Mouse (Mus musculus): ENCODE results near the gene Pdzd7.

The Pdzd7 gene

DNA sequence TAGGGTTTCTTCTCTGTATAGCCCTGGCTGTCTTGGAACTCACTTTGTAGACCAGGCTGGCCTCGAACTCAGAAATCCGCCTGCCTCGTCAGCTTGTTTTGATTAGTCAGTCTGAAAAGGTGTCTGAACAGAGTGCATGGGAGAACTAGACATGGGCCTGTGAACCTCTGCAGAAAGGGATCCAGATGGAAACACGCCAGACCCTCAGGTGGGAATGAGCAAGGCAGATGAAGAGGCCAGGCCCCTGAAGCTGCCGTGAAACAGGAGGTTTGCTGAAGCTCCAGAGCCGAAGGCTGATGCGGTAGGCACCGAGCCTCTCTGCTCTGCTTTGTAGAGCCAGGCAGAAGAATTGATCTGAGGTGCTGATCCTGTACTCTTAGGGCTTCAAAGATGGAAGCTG lies 33.3 kb downstream of the Pdzd7 start:
- DNase-seq = no peak

DNA sequence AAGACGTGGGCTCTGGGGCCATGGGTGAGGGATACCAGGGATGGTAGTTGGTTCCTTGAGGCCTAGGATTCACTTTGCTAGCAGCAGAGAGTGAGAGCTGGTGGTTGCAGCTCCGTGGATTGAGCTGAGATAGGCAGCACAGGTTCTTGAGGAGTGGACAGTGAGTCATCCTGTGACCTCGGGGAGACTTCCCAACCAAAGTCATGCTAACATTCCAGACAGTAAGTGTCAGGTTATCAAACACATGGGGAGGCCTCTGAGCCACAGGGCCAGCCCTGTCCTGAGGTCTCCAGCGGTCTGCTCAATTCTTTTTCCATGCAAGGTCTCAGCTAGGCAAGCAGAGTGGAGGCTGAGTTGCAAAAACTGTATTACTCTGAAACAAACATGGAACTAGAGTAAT lies 34.9 kb downstream of the Pdzd7 start:
- DNase-seq = no peak

DNA sequence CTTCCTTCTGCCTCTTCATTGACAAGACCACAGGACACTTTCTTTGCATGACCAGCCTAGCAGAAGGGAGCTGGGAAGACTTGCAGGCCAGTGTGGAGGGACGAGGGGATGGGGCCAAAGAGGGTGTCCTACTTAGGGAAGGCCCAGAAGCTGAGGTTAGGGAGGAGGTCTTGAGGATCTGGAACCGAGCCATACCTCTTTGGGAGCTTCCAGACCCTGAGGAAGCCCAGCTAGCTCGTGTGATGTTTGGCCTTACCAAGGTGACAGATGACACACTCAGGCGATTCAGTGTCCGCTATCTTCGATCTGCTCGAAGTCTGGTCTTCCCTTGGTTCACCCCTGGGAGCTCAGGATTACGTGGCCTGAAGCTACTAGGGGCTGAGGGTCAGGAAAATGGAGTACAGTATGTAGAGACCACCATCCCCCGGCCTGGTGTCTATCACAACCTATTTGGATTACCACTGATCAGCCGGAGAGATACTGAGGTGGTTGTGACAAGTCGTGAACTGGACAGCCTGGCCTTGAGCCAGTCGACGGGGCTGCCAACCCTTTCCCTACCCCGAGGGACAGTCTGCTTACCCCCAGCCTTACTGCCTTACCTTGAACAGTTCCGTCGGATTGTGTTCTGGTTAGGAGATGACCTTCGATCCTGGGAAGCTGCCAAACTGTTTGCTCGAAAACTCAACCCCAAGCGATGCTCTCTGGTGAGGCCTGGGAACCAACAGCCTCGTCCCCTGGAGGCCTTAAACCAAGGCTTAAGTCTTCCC lies 37.9 kb downstream of the Pdzd7 start:
- no peak for DNase-seq

DNA sequence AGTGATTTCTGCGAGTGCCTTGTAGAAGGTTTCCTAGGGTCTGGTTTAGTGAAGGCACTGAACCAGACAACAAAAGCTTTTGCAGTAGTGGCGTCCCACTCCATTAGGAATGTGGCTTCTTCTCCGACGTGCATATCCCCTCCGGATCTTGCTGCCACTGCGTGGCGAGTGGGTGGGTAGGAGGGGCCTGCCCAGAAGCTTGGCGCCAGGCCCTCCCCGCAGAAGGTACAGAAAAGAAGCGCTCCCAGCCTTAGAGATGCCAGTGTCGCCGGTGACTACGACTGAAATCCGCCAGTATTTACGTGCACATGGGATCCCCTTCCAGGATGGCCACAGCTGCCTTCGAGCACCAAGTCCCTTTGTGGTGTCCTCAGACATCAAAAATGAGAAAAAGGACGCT lies 38.5 kb downstream of the Pdzd7 start:
- DNase-seq = no peak

DNA sequence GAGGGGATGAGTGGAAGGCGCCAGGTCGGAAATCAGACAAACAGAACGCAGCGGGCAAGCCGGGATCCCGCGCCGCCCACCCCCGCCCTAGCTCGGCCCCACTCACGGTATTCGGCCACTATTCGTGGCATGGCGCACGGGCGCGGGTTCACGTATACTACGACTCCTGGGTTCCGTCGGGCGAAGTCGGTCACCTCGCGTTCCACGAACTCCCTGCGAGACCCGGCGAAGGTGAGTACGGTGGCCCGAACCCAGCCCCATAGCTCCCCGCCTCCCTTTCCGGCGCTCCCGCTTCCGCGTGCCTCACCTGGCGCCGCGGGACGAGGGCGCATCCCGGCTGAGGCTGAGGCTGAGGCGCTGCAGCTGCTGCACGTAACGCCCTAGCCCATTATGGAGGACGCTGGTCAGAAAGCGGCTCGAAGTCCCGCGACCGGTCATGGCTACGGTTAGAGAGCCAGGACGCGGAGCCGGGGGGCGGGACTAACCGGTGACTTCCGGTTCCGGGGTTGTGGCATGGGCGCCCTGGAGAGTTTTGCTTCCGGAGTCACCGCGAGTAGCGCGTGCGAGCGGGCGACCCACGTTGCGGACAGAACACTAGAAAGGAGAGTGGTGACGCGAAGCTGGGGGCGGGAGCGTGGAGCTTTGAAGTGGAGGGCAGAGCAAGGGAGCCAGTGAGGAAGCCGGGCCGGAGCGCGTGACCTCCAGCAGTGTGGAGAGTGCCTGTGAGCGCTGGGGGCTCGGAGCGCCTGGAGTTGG lies 39.4 kb downstream of the Pdzd7 start, which contains the start of gene Mrpl43:
TSS of gene Mrpl43 (minus strand) at position 486 of the 756 bp plus-strand sequence.
- DNase-seq = peak; percentile 90 to 97

DNA sequence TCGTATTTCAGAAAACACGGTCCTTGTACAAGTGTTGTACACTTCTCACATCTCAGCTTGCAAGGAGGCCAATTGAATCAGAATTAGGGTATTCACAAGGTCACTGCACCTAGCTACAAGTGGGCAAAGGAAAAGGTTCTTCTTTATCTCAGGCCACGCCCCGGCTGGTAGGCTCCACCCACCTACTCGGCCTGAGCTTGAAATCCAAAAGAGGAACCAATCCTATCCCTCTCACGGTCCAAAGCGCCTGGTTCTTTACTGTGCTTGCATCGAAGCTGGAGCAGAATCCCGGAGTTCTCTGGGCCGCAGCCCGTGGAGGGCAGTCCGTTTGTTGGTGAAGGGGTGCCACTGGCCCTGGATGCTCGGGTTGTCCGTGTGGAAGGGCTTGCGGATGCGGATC lies 40.1 kb downstream of the Pdzd7 start, which contains the start of gene Twnk:
TSS of gene Twnk (plus strand) at position 220 of the 400 bp plus-strand sequence.
- peak; percentile 79 to 89 for DNase-seq

DNA sequence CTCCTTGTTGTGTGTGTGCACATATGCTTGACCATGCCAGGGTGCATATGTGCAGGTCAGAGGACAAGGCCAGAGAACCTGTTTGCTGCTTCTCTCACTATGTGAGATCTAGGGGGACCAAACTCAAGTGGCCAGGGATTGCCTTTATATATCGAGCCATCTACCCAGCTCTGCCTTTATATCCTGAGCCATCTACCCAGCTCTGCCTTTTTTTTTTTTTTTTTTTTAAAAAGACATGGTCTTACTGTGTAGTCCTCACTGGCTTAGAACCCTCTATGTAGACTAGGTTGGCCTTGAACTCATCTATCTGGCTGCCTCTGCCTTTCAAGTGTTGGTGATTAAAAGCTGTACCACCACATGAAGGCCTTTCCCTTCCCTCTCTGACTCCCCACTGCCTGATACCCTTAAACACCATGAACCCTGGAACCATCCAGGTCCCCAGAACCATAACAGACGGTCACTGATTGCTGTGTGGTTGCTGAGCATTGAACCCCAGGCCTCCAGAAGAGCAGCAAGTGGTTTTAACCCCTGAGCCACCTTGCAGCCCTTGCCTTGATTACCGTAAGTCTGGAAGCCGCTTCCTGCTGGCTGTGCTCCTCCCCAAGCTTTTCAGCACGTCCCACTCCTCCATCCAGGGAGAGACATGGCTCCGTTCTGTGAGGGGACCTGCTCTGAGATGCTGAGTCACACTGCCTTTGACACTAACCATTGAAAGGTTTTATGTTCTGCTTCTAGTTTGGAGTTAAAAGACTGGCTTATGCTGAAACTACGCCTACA lies 41.6 kb downstream of the Pdzd7 start:
- DNase-seq = no peak

DNA sequence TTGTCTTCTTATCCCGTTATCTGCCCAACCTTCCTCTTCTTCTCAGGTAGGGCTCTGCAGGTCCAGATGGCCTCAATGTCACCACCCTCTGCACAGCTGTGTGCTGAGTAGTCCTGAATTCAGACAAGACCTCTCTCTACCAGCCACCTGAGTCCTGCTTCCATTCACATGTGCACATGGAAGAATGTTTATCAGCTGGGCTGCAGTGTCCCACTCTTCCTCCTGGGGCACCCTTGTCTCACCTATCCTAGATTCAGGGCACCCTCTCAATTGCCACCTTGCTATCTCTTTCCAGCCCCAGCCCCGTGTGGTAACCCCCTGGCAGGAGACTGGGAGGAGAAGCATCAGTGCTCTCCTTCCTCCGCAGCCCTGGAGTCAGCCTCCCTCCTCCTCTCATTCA lies 43.2 kb downstream of the Pdzd7 start:
- no peak for DNase-seq

DNA sequence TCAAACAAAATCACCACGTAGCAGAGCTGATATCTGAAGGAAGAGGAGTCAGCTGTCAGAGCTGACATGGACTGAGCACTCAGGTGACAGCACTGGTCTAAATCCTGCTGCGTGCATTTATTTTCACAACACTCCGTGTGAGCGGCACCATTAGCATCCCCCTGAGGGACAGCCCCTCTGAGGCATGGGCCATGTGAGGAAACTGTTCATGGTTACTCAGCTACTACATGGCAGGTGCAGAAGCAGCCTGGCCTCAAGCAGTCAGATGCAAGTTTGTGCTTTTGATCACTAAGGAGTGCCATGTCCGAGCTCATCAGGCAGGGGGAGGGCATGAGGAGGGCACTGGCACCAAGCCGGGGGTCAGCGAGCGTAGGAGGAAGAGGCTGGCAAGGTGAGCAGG lies 45.9 kb downstream of the Pdzd7 start:
- DNase-seq = no peak

DNA sequence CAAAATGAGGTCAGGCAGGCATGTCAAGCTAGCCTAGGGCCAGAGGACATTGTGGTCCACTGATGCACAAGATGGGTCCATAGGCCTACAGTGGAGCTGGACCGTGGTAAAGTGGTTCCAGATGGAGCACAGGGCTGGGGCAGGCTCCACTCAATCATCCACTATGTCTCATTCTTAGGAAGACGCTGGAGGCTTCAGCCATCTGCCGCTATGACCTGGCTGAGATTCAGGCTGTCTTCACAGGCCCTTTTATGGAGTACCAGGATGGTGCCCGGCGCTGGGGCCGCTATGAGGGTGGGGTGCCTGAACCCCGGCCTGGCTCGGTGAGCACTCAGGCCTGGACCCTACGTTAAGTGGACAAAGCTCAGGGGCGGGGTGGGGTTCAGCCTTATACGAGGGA lies 47.7 kb downstream of the Pdzd7 start:
- DNase-seq = no peak

DNA sequence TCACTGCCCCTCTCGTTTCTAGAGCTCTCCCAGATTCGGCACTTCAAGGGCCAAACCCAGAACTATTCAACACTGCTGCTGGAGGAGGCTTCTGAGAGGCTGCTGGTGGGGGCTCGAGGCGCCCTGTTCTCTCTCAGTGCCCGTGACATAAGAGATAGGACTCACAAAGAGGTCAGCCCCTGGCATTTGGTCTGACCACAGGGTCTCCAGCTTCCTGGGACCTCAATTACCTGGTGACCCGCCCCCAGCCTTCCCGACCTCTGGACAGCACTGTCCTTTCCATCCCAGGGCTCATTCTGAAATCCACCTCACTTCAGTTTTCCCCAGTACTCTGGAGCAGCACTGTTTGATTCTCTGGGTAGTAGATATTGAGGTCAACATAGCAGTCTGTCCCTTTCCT lies 52.8 kb downstream of the Pdzd7 start:
- DNase-seq = no peak

DNA sequence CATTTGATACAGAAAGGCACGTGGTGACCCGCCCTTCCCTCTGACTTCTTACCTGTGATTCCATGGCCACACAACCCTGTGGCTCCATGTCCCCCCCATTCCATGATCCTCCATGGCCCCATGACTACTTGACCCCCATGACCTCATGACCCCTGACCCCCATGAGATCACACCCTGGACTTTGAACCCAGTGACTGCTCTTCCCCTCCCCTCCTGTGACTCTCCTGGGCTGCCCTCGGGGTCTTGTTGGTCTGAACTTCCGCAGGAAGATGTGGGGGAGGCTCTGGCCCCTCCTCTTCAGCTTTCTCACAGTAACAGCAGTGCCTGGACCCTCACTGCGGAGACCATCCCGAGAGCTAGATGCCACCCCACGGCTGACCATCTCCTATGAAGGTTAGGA lies 53.3 kb downstream of the Pdzd7 start:
- no peak for DNase-seq

DNA sequence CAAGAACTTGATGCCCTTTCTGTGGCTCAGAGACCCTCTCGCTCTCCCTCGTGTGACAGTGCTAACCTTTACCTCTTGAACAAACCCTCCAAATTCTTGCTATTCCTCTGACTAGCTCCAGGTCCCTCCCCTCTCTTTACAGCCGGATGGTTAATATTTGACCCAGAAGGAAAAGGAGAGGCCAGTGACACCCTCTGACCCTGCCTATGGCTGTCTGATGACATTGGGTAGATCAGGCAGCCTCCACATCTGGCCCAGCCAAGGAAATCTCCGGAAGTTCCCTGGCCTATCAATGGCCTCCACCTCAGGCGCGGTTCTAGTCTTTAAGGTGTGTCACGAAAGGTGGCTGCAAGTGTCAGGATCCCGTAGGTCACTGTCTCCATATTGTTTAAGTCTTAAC lies 54.5 kb downstream of the Pdzd7 start:
- DNase-seq = no peak

DNA sequence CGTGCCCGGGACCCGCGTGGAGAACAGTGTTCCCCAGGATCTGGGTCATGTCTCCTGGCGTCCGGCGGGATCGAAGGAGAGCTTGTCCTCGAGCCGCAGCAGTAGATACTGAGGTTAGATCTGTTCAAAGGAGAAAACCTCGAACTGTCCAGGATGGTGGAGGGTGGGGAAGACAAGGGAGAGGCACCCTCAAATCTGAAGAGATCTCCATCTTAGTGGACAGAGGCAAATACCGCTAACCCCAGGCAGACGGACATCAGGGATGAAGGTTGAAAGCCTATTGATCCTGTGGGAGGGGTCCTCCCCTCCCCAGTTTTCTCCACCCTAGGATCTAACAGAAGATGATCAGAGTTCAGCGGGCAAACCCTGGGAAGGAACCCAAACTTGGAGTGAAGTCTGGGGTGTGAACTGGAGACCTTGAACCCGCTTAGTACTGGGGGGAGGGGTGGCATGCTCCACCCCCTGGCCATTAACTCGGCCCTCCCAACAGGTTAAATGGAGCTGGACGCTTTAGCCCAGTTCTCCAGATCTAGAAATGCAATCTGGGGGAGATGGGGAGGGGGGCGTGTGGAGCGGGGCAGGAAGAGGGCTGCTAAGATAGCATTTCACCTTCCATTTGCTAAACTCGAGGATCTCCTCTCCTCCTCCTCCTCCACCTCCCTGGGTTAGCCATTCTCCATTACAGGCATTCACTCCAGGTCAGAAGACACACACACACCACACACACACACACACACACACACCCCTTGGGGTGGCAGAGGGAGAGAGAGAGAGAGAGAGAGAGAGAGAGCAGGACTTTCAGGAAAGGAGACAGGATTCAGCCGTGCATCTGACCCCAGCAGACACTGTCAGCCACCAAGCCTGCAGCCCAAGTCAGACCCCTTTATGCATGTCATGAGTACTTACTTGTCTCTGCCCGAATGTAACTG lies 55.7 kb downstream of the Pdzd7 start:
- no peak for DNase-seq

DNA sequence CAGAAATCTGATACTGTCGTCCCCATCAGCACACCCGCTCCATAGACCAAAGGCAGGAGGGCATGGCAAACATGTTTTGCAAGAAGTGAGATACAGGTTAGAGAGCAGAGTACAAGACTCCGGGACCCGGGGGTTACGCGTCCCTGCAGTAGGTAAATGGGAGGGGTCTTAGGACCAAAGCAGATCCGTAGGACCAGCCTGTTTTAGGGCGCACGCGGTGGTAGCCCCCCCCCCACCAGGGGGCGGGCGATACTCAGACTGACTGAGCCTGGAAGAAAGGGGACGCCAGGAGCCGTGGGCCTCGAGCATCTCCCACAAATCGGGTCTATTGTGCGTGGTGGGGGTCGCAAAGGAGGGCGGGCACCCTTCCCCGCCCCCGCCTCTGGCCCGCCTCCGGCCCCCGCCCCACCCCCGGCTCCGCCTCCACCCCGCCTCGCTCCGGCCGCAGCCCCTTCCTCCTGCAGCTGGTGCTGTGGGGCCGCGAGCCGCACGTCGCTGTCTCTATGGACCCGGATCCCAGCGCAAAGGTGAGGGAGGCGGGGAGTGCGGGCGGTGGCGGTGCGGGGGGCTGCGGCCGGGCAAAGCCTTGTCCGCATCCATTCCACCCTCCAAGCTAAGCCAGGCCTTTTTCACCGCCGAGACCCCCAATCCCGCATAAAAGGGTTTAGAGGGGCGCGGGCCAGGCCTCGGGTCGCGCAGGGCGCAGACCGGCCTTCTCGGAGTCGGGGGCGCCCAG lies 56.5 kb downstream of the Pdzd7 start, which contains the start of gene Sema4g:
TSS of gene Sema4g (plus strand) at position 271 of the 736 bp plus-strand sequence.
- DNase-seq = peak in 1 of 2 experiments; percentile 26

DNA sequence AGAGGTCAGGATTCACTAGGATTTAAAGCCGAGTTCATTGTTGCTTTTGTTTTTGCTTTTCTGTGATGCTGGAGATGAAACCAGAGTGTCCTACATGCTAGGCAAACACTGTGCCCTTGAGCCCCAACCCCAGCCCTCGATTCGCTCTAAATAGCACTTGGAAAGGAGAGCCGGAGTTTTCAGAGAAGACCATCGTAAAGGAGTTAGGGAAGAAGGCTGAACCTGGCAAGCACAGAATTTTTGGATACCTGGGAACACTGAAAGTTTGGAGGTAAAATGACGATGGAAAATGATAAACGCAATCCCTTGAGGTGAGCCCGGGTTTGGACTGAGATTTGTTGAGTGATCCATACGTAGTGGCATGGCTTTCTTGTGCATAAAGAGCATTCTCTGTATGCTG lies 57.2 kb downstream of the Pdzd7 start:
- DNase-seq = no peak

DNA sequence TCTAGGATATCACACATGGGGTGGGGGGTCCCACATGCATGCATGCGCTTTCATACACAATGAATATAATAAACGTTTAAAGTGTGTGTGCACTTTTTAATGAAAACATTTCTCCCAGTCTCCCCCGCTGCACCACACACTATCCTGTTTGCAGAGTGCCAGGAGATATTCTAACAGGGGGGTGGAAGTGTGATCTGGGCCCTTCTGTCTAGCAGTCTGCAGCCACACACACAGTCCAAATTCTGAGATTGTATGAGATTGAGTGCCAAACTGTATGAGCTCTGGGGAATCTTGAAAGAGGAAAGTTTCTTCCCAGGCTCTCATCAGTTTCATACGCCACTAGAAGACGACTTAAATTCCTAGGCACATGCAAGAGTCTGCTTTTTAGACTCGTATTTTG lies 57.7 kb downstream of the Pdzd7 start:
- DNase-seq = no peak

DNA sequence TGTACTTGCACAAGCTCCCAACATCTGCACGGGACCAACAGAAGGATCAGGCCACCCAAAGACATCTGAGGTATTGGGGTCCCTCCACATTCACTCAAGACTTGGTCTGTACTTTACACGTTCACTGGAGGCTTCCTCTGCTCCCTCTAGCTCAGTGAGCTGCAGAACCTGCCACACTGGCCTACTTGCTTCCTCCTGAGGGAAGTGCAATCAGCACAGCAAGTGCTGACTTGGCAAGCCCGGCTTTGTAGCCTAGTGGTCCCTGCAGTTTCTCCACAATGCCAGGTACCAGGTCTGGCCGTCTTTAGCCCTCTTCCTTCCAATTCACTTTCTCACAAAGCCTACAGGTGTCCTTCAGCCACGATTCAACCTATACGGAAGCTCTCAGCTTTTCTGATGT lies 58.5 kb downstream of the Pdzd7 start:
- DNase-seq = no peak

DNA sequence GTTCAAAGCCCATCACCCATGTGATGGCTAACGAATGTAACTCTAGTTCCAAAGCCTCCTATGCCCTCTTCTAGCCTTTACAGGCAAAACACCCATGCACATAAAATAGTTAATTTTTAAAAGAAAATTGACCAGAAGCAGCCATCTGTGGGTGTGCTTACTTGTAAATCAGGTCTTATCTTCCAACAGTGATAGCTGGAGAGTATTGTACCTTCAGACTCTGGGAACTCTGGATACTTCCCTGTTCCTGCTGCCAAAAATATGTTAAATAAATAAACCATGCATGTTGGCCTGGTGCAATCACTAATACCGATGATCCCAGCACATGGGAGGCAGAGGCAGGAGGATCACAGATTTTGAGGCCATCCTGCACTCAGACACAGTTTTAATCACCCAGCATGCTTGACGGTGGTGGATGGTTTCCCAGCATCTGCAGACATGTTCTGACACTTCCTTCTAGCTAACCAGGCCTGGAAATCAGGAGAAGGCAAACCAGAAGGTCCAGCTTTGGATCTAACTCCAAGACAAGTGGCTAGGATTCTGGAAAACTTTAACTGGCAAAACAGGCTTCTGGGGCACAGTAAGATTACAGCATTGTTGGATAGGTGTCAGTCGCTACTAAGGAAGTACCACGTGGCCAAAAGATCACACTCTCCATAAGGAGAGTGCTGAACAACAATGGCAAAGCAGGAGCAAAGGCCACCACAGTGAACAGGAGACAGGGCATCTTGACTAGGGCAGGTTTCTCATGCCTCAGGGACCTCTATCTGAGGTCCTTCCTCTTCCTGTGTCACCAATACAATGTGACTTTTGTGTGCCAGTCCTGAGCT lies 60.1 kb downstream of the Pdzd7 start:
- DNase-seq = no peak

DNA sequence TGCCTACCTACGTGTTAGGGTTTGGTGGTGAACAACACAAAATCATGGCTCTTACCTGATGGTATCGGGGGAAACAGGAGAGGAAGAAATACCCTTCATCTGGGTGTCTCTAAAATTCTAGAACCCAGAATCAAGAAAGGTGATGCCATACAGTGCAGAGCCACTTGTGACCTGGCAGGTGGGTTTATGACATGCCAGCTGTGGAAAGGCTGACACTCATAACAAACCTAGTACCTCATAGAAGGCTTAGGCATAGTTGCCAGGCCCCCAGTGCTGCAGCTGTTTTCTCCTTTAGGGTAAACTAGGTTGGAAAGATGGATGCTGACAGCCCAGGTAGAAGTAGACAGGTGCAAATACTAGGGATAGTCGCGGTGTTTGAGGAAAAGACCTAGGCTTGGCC lies 61.1 kb downstream of the Pdzd7 start:
- DNase-seq = no peak

DNA sequence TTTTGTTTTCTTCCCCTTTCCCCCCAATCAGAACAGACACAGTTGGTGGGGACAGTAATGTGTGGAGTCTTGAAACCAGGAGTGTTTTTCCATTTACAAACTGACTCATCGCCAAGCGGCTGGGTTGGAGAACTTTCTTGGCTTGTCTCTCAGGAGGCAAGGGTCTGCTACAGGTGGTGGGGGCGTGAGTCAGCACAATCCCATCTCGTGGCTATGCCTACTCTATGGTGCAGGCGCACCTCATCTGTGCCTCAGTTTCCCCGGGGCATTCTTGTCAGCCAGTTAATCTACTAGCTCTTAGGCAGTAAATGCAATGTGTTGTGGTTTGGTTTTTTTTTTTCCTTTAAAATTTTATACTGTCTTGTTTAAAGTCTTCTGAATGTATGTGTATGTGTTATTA lies 62.2 kb downstream of the Pdzd7 start:
- DNase-seq = no peak

Measured in spleen, adult 18-20 months (tissue).